Mouse (Mus musculus): ENCODE data around the gene Dbf4.

Dbf4 gene

DNA sequence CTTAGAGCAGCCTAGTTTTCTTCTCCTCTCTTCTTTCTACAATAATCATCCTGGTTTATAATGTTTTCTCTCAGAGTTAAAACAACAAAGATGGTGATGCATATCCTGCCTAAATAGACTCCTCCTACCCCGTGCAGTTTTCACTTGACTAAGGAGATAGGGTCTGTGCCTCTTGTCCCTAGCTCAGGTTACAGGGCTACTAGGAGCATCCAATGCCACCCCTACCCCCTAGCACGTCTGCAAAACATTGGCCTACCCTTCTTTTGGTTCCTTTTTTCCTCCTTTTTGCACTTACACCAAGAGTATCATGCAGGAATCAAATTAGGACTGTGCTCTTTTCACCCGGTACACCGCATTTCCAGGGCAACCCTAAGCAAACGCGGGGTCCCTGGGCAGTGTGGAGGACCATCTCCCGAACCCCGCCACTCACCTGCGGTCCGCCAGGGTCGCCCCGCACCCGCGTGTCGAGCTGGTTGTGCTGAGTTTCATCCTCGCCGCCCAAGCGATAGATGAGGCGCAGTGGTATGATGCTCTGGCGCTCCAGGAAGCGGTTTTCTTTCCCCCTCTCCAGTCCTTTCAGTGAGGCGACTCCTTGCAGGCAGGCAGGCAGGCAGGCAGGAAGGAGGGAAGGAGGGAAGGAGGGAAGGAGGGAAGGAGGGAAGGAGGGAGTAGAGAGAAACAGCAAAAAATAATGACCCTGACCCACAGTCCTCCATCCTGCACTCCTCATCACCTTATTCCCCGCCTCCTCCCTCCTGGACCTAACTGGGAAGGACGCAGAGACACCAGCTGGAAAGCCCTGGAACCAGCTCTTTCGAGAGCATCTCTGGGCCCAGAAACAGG lies 55.5 kb downstream of the Dbf4 start:
- no peak for DNase-seq (ENCODE audit: low read depth)

DNA sequence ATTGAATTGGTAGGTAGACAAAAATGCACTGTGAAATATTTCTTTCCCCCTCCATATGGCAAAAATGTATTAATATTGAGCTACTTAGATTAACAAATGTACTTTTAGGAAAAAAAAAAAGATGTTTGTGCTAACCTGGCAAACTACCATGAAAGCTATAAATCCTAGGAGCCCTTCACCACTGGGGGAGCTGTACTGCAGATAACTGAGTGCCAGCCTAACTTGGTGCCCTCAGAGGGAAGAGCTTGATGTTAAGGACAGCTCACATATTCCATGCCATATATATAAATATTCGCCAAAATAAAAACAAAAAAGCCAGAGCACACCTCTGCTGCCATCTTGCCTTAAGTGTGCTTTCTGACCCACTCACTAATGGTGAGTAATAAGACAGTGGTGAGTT lies 60.2 kb downstream of the Dbf4 start:
- no peak for DNase-seq (ENCODE audit: low read depth)

DNA sequence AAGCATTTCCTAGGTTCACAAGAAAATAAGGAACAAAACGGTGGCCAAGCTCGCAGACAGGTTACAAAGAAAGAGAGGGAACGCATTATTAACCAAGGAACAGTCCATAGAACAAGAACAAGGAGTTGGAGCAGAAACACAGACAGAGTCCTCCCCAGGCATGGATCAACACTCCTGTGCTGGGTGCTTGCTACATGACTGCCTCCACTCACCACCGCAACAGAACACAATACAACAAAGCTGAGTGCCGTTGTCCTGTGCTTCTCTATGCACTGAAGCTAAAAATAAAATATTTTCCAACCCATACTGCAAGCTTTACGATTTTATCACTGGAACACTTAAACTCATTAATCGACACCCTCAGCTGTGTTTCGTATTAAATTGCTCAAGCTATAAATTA lies 64.8 kb downstream of the Dbf4 start:
- no peak for DNase-seq (ENCODE audit: low read depth)

GRCm38 (mm10) chr5:8356885-8357651 lies 65.4 kb downstream of the Dbf4 start:
- peak; percentile 27 for DNase-seq (ENCODE audit: low read depth)

DNA sequence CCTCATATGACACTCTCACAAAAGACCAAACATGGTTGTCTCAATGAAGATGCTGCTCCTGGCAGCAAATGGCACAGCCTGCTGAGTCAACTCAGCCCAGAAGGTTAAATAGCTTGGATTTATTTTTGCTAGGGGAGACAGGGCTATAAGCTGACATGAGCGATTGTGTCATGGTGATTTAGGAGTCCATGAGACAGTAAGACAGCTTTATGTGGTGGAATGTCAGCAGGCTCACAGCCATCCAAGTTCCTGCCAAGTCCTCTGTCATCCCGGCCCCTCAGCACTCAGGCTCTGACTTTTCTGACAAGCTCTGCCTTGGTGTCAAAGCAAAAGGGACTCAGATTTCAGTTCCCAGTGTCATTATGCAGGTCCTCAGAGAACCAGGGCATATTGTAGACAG lies 66.2 kb downstream of the Dbf4 start:
- no peak for DNase-seq (ENCODE audit: low read depth)

DNA sequence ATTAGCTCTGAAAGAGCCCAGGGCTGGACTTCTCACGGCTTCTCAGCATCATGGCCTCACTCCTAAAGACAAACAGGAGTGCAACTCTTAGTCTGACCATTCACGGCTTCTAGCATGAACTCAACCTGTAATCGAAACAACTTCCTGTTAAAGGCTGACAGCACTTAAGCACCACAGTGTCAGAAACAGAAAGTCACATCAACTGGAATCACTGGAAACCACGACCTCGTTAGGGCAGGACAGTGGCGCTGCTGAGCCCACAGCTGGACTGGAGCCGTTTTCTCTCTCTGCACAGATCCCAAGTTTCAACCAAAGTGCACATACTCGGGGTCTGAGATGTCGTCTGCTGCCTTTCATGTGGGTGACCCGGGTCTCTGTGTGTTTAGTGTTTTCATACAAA lies 73.0 kb downstream of the Dbf4 start:
- no peak for DNase-seq (ENCODE audit: low read depth)
